Mouse (Mus musculus) 416B (cell line): Measurements from ENCODE around the gene Hecw2.

ENCODE experiments used
- DNase-seq: peaks from one replicate; pipeline ENCODE4 v3.0.0; 2011; ENCODE audit warnings: low read depth

Hecw2 gene

GRCm38 (mm10) chr1:53830286-53830685 lies 364.7 kb downstream of the Hecw2 start:
- DNase-seq: no peak

DNA sequence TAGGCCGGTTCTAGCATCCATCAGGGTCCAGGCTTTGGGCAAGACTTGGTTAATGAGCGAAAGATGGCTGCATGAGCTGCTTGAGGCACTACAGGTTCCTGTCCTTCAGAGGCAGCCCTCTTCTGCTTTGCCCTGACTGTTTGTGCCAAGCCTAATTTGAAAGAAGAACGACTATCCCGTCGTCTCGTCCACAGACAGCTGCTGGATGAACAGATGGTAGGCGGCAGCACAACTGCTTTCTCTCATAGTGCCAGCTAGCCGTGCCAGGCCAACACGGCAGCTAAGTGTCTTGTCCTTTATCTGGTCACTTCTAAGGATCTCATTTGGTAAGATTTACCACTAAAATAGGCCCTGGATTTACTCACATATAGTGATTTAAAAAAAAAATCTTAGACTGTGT lies 365.9 kb downstream of the Hecw2 start:
- no peak for DNase-seq

- peak; percentile 69 for DNase-seq
Observed at GRCm38 (mm10) chr1:53824446-53825337, 370.3 kb downstream of the Hecw2 start.

- DNase-seq: peak; percentile 84
Observed at GRCm38 (mm10) chr1:53823687-53824445, 371.1 kb downstream of the Hecw2 start.

DNA sequence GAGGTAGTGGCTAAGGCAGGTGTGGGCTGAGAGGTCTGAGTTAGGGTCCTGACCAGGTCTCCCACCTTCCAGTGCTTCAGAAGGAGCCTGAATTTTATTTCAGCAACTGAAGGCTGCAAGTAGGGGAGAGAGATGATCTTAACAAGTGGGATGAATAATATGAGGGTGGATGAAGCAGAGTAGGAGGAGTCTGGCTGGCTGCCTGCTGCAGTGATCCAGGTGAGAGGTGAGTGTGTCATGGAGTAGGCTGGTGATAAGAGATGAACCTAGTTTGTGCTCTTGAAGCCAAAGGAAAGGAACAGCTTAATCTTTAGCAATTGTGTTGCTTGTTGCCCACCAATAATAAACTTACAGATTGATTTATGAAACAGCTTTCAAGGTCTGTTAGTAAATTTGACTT lies 373.0 kb downstream of the Hecw2 start:
- no peak for DNase-seq

DNA sequence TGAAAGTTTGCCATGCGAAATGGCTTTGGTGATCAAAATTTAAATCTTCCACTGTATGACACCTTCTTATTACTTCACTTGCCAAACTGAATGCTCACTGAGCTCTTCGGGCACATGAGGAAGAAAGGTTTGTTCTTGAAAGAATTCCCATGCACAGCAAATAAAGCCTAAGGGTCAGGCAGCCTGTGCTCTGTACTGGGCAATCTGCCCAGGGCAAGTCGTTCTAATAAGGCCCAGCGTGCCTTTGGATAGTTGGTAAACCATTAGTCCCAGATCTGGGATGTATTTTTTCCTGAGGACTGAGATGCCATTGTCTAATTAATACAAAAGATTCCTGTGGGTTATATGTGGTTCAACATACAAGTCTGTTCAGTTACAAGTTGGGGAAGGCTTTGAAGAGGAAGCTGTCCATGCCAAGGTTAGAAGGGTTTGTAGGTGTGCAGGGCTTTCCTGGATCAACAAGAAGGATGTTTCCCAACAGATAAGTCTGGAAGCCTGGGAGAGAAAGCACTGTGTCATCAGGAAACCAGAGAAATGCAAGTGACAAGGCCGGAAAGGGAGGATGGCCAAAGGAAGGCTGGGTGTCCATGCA lies 374.8 kb downstream of the Hecw2 start:
- no peak for DNase-seq

DNA sequence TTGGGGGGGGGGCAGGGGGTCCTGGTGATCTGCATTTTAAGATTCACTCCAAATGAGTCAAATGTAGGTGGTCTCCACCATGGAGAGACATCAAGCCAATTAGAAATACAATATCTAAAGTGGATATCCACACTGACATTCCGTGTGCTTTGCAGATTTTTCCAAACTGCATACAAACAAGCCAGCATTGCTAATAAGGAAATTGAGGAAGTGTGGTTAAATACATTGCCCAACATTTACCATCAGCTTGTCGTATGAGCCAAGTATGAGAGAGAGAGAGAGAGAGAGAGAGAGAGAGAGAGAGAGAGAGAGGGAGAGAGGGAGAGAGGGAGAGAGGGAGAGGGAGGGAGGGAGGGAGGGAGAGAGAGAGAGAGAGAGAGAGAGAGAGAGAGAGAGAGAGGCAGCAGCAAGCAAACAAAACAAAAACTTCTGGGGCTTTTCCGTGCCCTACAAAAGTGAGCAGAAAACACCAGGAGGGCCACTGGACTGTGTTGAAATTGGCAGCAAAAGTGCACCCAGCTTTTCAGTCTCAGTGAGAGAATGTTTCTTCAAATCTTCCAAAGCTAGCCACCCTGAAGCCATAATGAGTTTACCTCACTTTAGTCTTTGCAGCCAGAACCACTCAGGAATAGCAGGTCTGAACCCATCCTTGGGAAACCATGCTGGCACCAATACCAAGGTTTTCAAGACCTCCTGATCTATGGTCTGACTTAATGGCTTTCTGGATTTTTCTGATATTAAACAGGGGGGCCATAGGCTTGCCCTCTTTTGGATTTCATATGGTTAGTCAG lies 376.7 kb downstream of the Hecw2 start:
- peak; percentile 86 for DNase-seq

DNA sequence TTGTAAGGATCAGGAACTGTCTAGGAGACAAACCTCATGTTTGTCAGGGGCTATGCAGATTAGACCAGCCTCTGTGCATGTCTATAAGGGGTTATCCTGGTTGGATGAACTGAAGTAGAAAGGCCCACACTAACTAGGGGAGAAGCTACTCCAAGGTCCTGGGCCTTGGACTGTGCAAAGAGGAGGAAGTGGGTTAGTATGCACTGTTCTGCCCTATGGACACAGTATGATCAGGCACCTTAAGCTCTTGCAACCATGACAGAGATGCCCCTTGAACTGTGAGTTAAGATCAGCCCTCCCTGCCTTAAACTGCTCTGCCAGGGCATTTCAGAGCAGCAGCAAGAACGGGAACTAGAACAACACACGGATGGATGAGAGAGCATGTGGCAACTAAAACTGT lies 378.6 kb downstream of the Hecw2 start:
- DNase-seq: no peak

DNA sequence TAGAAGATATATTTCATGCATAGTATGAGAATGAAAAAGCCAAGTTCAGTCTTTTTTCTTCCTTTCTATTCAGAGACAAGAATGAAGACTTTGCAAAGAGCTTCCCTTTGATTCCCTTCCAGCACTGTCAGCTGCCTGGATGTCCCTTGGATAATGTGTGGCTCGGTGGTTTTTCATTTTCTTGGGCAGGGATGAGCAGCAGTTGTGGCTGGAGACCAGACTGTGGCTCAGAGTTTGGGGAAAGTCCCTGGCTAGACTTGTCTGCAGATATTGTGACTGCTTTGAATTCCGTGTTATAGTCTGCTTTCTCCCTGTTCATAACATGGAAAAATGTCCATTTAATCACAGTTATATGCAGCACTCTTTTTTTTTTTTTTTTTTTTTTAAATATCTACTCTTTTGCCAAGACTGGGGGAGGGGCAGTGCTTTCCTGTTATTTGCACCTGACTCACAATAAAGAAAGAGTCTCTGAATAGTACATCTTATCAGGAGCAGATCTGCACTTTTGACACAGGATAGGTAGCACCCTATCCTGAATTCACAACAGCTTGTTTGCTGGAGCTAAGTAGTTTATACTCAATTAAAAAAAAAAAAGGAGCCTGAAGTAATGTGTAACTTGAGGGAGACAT lies 380.8 kb downstream of the Hecw2 start:
- no peak for DNase-seq

- no peak for DNase-seq
Observed at GRCm38 (mm10) chr1:53811919-53812318, 383.0 kb downstream of the Hecw2 start.

DNA sequence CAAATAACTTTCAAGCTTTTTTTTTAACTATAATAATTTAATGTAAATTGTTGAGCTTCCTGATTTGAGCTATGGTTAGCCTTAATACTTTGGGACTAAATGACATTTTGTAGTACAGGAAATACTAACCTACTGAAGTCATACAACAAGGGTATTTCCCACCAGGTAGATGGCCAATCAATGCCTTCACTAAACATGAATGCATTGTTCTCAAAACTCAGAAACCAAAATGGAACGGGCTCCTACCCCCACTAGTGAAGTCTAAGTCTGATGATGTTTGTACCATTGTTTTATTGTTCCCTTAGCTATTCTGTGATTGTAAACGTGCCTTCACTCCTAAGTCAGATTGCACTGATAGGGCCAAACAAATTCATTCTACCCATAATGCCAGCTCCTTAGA lies 386.7 kb downstream of the Hecw2 start:
- DNase-seq: no peak

DNA sequence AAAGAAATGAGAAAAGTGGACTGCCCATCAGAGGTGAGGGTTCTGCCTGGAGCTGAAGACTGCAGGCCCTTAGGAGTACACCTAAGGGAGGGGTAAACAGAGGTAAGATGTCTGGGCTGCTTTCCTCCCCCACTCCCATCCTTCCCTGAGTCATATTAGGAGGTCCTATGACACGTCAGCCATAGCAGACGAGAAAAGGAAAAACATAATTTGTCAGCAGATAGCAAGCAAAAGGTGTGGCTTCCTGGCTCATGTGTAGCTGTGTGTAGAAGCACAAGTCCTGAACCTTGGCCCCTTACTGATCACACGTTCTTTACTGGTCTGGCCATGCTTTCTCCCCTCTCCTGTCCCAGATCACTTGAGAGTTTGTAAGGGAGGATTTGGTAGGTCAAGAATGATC lies 397.2 kb downstream of the Hecw2 start:
- DNase-seq: no peak

- no peak for DNase-seq
Observed at GRCm38 (mm10) chr1:53797074-53797473, 397.9 kb downstream of the Hecw2 start.

DNA sequence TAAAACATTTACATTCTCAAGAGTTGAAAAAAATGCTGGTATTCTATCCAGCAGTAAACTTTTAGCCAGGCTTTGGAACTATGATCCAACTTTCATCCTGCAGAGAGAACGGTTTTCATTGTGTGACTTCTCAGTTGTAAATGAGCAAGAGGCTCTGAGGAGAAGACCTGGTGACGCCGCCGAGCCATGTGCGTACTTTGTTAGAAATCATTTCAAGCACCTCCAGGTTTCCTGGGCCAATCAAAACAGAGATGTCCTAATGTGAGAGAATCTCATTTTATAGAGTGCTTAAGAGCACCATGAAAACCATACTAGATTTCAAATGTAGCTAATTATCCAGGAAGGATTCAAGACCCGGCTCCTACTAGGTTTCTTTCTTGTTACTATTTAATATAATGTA lies 398.7 kb downstream of the Hecw2 start:
- no peak for DNase-seq

GRCm38 (mm10) chr1:53795591-53795990 lies 399.4 kb downstream of the Hecw2 start:
- DNase-seq: no peak

DNA sequence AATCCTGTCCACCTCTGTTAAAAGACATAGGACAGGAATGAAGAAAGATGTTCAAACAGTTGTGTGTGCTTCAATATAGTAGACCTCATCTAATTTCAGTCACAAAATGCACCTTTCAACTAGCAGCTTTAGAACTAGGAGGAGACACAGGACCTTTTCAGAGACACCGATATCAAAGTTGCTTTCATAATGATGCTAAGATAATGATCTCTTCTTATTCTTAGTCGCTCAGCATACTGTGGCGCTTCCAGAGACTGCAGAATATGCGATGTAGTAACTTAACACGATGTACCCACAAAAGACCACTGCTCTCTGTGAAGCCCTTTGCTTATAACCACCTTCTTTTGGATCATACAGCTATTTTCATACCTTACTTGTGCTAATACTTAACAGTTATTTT lies 399.9 kb downstream of the Hecw2 start:
- no peak for DNase-seq

DNA sequence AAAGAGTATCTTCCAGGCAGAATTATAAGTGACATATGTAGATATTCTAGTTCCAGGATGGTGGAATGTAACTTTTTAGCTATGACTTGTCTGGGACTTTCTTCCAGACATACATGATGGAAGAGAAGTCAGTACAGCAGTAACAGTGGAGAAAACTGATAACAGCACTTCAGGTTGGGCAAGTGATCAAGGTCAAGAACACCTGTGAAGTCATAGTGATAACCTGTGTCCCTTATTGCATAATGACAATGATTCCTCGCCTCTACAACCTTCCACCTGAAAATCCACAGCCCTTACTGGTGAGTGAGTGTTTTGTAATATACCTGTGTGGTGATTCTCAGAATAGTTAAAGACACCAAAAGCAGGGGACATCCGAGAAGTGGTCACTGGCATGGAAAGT lies 400.7 kb downstream of the Hecw2 start:
- DNase-seq: no peak

- DNase-seq: no peak
Observed at GRCm38 (mm10) chr1:53791343-53791742, 403.6 kb downstream of the Hecw2 start.

DNA sequence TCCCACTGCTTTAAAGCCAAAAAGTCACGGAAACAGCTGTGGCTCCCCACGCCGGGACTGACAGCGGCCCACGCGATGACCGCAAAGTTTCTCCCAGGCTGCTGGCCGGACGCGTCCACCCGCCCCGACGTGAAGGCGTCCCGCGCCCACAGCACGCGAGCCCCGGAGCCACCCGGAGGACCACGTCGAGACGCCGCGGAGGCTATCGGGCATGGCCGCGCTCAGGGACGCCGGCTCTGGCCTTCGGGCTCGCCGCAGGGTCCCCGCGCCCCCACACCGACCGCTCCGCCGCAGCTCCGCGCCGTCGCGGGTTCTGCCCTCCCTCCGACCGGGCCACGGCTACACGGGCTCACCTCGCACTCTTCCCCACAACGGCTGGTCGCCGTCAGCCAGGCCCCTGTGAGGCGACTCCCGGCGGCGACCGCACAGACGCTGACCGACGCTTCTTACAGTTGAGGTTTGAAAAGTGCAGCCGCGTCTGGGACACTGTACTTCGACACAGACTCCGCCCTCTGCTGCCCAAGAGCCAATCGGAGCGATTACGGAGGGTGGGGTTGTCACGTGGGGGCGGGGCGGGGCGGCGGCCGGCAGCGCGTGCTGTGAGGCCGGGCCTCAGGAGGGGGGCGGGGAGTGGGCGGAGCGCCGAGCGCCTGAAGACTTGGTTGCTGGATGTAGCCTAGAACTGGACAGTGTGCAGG lies 410.1 kb downstream of the Hecw2 start, which contains the start of gene Stk17b:
Gene Stk17b, minus strand, starts transcription at position 504 of the 698 bp plus-strand sequence.
- peak; percentile 97 for DNase-seq

GRCm38 (mm10) chr1:53784291-53784720 lies 410.7 kb downstream of the Hecw2 start:
- peak; percentile 74 for DNase-seq

GRCm38 (mm10) chr1:53782956-53783355 lies 412.0 kb downstream of the Hecw2 start:
- DNase-seq: peak; percentile 29
